Mouse (Mus musculus): ENCODE data around the gene Mapk13. TPM values are rescaled to one million over a fixed set of nuclear protein-coding genes. Genes with fewer than 3 reads are reported as not detected.
"Not testable (repeated sequence)": the region's sequence is repeated elsewhere in the genome, so short reads cannot be mapped to it uniquely, and the experiment has no call there.

Gene Mapk13
- polyA plus RNA-seq, 1 experiment from 2014 or later, result 29.8 TPM

- Histone ChIP-seq H3K9me3 (no peaks in the 10 kb centered on the region), H3K27ac (no peak overlapping the region), H3K4me2 (replicated peaks) (no peak overlapping the region), H3K36me3 (no peaks in the 10 kb centered on the region), H3K27me3 (no peaks in the 10 kb centered on the region), H3K4me3 (no peak overlapping the region), H3K9ac (no peak overlapping the region), H3K4me1 (0 out of 2 replicates have a peak, but pooled peaks cover 2% of the 10 kb centered on the region)
- 32% methylated on average over 5 of the region's 5 CpGs for WGBS
- no peak for ATAC-seq (ENCODE audit: low FRiP score, low read depth)
These were observed 12.7 kb upstream of the Mapk13 start for GRCm38 (mm10) chr17:28756447-28756846.

GRCm38 (mm10) chr17:28757470-28757869 lies 11.6 kb upstream of the Mapk13 start:
- H3K27me3 ChIP-seq, result no peaks in the 10 kb centered on the region
- WGBS, result 77% methylated on average over 2 of the region's 2 CpGs
- no peak overlapping the region for H3K9ac ChIP-seq
- no peaks in the 10 kb centered on the region for H3K9me3 ChIP-seq
- H3K36me3 ChIP-seq, result no peaks in the 10 kb centered on the region
- H3K4me1 ChIP-seq, result 0 out of 2 replicates have a peak, but pooled peaks cover 2% of the 10 kb centered on the region
- ATAC-seq (ENCODE audit: low FRiP score, low read depth), result no peak
- no peak overlapping the region for H3K4me2 ChIP-seq (replicated peaks)
- H3K4me3 ChIP-seq, result no peak overlapping the region
- H3K27ac ChIP-seq, result no peak overlapping the region

DNA sequence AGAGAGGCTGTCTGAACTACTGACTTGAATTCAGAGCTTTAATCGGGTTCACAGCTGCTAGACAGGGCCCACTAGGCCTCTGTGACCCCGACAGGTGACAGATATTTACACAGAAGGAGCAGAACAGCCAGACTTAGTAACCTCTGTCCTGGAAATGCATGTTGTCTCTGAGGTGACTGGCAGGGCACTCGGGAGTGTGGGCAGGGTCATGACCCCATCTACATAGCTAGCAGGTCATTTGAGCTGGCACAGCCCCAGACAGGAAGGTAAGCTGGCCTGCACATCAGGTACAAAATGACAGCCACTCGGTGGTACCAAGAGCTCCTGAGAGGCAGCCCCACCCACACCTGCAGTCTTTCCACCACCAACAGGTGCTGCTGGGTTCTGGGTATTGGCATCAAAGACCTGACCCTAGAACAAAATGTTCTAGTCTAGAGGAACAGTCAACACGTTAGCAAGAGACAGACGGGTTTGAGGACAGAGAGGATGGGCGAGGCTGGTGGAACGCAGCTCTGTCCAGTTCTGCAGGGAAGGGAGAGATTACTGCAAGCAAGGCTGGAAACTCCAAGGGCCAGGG lies 8.3 kb upstream of the Mapk13 start:
- no peak overlapping the region for H3K4me3 ChIP-seq
- no peak overlapping the region for H3K27ac ChIP-seq
- 0 out of 2 replicates have a peak, but pooled peaks cover 2% of the 10 kb centered on the region for H3K4me1 ChIP-seq
- WGBS, result 64% methylated on average over 8 of the region's 8 CpGs
- no peak overlapping the region for H3K4me2 ChIP-seq (replicated peaks)
- H3K36me3 ChIP-seq, result no peaks in the 10 kb centered on the region
- H3K27me3 ChIP-seq, result no peaks in the 10 kb centered on the region
- no peaks in the 10 kb centered on the region for H3K9me3 ChIP-seq
- ATAC-seq (ENCODE audit: low FRiP score, low read depth), result no peak
- H3K9ac ChIP-seq, result no peak overlapping the region

GRCm38 (mm10) chr17:28761871-28762270 lies 7.2 kb upstream of the Mapk13 start:
- no peak overlapping the region for H3K4me2 ChIP-seq (replicated peaks)
- no peaks in the 10 kb centered on the region for H3K36me3 ChIP-seq
- no peak overlapping the region for H3K27ac ChIP-seq
- peaks cover under 1% of the 10 kb centered on the region; the same call in 1 of the 2 replicates for H3K27me3 ChIP-seq
- no peaks in the 10 kb centered on the region for H3K4me1 ChIP-seq
- no peak for ATAC-seq (ENCODE audit: low FRiP score, low read depth)
- H3K9me3 ChIP-seq, result no peaks in the 10 kb centered on the region
- WGBS, result 19% methylated on average over 3 of the region's 3 CpGs
- no peak overlapping the region for H3K4me3 ChIP-seq
- no peak overlapping the region for H3K9ac ChIP-seq

GRCm38 (mm10) chr17:28766203-28766602 lies 2.9 kb upstream of the Mapk13 start:
- Histone ChIP-seq H3K4me2 (replicated peaks) (no peak overlapping the region), H3K27me3 (peaks cover 39% of the 10 kb centered on the region), H3K9ac (no peak overlapping the region), H3K27ac (no peak overlapping the region), H3K4me1 (peaks cover 18% of the 10 kb centered on the region), H3K36me3 (no peaks in the 10 kb centered on the region), H3K9me3 (no peaks in the 10 kb centered on the region), H3K4me3 (no peak overlapping the region)
- no peak for ATAC-seq (ENCODE audit: low FRiP score, low read depth)
- WGBS, result 58% methylated on average over 3 of the region's 3 CpGs

- Histone ChIP-seq H3K36me3 (no peaks in the 10 kb centered on the region), H3K27me3 (peaks cover 42% of the 10 kb centered on the region), H3K4me3 (no peak overlapping the region), H3K9me3 (no peaks in the 10 kb centered on the region), H3K27ac (no peak overlapping the region), H3K9ac (no peak overlapping the region), H3K4me1 (peaks cover 18% of the 10 kb centered on the region), H3K4me2 (replicated peaks) (no peak overlapping the region)
- WGBS, result 71% methylated on average over 11 of the region's 11 CpGs
- no peak for ATAC-seq (ENCODE audit: low FRiP score, low read depth)
These were observed 2.1 kb upstream of the Mapk13 start for GRCm38 (mm10) chr17:28766781-28767515.

GRCm38 (mm10) chr17:28769875-28770421 lies 851 bp downstream of the Mapk13 start:
- peaks cover 42% of the 10 kb centered on the region for H3K27me3 ChIP-seq
- H3K9me3 ChIP-seq, result no peaks in the 10 kb centered on the region
- no peaks in the 10 kb centered on the region for H3K36me3 ChIP-seq
- 5% methylated on average over 24 of the region's 24 CpGs for WGBS
- ATAC-seq (ENCODE audit: low FRiP score, low read depth), result 0 out of 2 replicates have a peak, but pooled peaks have one; percentile 32
- H3K4me3 ChIP-seq, result peak overlapping the region; percentile 54
- peak overlapping the region; percentile 93 for H3K4me2 ChIP-seq (replicated peaks)
- no peak overlapping the region for H3K27ac ChIP-seq
- H3K9ac ChIP-seq, result peak overlapping the region; percentile 66
- peaks cover 18% of the 10 kb centered on the region for H3K4me1 ChIP-seq

- Histone ChIP-seq H3K9me3 (no peaks in the 10 kb centered on the region), H3K27ac (no peak overlapping the region), H3K4me1 (peaks cover 18% of the 10 kb centered on the region), H3K27me3 (peaks cover 42% of the 10 kb centered on the region), H3K36me3 (no peaks in the 10 kb centered on the region), H3K4me2 (replicated peaks) (no peak overlapping the region), H3K9ac (no peak overlapping the region), H3K4me3 (no peak overlapping the region)
- no peak for ATAC-seq (ENCODE audit: low FRiP score, low read depth)
- WGBS, result 90% methylated on average over 5 of the region's 5 CpGs
These were observed 2.2 kb downstream of the Mapk13 start for GRCm38 (mm10) chr17:28771289-28771688.

DNA sequence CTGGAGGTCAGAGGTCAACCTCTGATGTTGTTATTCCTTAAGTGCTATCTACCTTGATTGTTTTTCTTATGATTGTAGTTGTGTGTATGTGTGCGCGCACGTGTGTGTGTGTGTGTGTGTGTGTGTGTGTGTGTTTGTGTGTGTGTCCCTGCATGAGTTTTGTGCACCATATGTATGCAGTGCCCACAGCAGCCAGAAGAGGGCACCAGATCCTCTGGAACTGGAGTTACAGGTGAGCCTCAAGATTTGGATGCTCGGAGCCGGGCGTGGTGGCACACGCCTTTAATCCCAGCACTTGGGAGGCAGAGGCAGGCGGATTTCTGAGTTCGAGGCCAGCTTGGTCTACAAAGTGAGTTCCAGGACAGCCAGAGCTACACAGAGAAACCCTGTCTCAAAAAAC lies 5.2 kb downstream of the Mapk13 start:
- H3K9me3 ChIP-seq; H3K9ac ChIP-seq; ATAC-seq (ENCODE audit: low FRiP score, low read depth); H3K27ac ChIP-seq; H3K4me2 ChIP-seq (replicated peaks); H3K36me3 ChIP-seq; H3K4me3 ChIP-seq: not testable (repeated sequence)
- Histone ChIP-seq H3K4me1 (peaks cover 13% of the 10 kb centered on the region), H3K27me3 (peaks cover 22% of the 10 kb centered on the region)
- WGBS, result 96% methylated on average over 9 of the region's 9 CpGs

GRCm38 (mm10) chr17:28775161-28775560 lies 6.1 kb downstream of the Mapk13 start:
- no peaks in the 10 kb centered on the region for H3K36me3 ChIP-seq
- no peak overlapping the region for H3K9ac ChIP-seq
- H3K27me3 ChIP-seq, result peaks cover 13% of the 10 kb centered on the region
- H3K27ac ChIP-seq, result no peak overlapping the region
- 77% methylated on average over 4 of the region's 4 CpGs for WGBS
- H3K4me3 ChIP-seq, result no peak overlapping the region
- H3K9me3 ChIP-seq, result no peaks in the 10 kb centered on the region
- peaks cover 4% of the 10 kb centered on the region for H3K4me1 ChIP-seq
- H3K4me2 ChIP-seq (replicated peaks), result no peak overlapping the region
- ATAC-seq (ENCODE audit: low FRiP score, low read depth), result no peak

- Histone ChIP-seq H3K4me3 (no peak overlapping the region), H3K27ac (no peak overlapping the region)
- no peak for ATAC-seq (ENCODE audit: low FRiP score, low read depth)
These were observed 7.7 kb downstream of the Mapk13 start for GRCm38 (mm10) chr17:28776817-28777216.

DNA sequence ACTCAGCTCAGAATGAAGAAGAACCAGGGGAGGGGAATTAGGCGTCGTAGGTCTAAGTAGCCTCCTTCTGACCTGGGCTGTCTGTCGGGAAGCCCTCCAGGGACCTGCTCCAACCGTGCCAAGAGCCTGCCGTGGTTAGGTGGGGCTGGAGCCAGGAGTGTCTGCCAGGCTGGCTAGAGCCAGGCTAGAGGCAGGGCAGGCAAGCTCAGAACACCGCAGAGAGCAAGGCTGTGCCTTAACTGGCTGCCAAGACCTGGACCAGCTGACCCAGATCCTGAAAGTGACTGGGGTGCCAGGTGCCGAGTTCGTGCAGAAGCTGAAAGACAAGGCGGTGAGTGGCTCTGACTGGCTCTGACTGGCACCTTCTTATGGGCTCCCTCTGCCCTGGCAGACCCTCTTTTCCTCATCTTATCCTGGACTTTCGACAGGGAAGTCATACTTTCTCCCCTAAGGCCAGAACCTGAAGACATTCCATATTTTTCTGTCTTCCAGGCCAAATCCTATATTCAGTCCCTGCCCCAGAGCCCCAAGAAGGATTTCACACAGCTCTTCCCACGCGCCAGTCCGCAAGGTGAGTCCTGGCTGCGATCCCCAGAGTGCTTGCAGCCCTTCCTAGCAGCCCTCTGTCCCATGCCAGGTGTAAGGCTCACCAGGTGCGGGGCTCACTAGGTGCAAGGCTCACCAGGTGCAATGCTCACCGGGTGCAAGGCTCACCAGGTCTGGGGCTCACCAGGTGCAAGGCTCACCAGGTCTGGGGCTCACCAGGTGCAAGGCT lies 8.3 kb downstream of the Mapk13 start:
- Histone ChIP-seq H3K36me3 (no peaks in the 10 kb centered on the region), H3K4me3 (no peak overlapping the region), H3K27ac (no peak overlapping the region), H3K9me3 (no peaks in the 10 kb centered on the region), H3K9ac (no peak overlapping the region), H3K4me1 (peaks cover 5% of the 10 kb centered on the region; the same call in 1 of the 2 replicates), H3K27me3 (no peaks in the 10 kb centered on the region), H3K4me2 (replicated peaks) (no peak overlapping the region)
- WGBS, result 83% methylated on average over 16 of the region's 16 CpGs
- no peak for ATAC-seq (ENCODE audit: low FRiP score, low read depth)

More at GRCm38 (mm10) chr17:28776817-28777216, 7.7 kb downstream of the Mapk13 start:
- no peak overlapping the region for H3K4me2 ChIP-seq (replicated peaks)
- H3K9me3 ChIP-seq, result no peaks in the 10 kb centered on the region
- no peaks in the 10 kb centered on the region for H3K36me3 ChIP-seq
- WGBS, result 97% methylated on average over 3 of the region's 3 CpGs
- peaks cover 5% of the 10 kb centered on the region; the same call in 1 of the 2 replicates for H3K4me1 ChIP-seq
- no peak overlapping the region for H3K9ac ChIP-seq
- H3K27me3 ChIP-seq, result no peaks in the 10 kb centered on the region
